Mouse (Mus musculus) cortical plate, adult 2 months (tissue): ENCODE data around the gene Pomc.

ENCODE experiments used
- CTCF ChIP-seq: fragments of 200-500 bp; IDR thresholded peaks from 2 replicates; pipeline ENCODE4 v1.5.1; 2011; ENCODE audit warnings: mild to moderate bottlenecking, control low read depth, low read length; ENCODE audit not compliant: insufficient read depth; ENCODE audit errors: extremely low read depth
- POLR2A ChIP-seq: fragments of 200-500 bp; IDR thresholded peaks from 2 replicates; pipeline ENCODE4 v1.6.1; 2011; ENCODE audit warnings: mild to moderate bottlenecking, low read length, control low read depth; ENCODE audit not compliant: insufficient read depth; ENCODE audit errors: extremely low read depth

- no peak for TF ChIP-seq CTCF
- peak; percentile 28; the same call in 1 of the 2 replicates for TF ChIP-seq POLR2A
Observed at GRCm38 (mm10) chr12:3981350-3982131, 26.8 kb downstream of the Pomc start.
